Mouse (Mus musculus) kidney, adult 2 months (tissue): Measurements from ENCODE around the gene Npb.

Experiments used
- CTCF ChIP-seq: fragments of 200-500 bp; conservative IDR thresholded peaks from 2 replicates; pipeline ENCODE4 v1.5.1; 2011; ENCODE audit warnings: low read depth, mild to moderate bottlenecking, control low read depth, low read length, moderate library complexity, mixed read lengths; ENCODE audit not compliant: insufficient read depth, insufficient read length
- POLR2A ChIP-seq: fragments of 200-500 bp; IDR thresholded peaks from one replicate; pipeline ENCODE4 v1.6.1; 2011; ENCODE audit warnings: low read depth, low read length, control low read depth

- TF ChIP-seq CTCF (no peak), POLR2A (no peak)
Measured at GRCm38 (mm10) chr11:120578024-120578693, 30.1 kb upstream of the Npb start.
